Mouse (Mus musculus) common myeloid progenitor, adult 5-6 weeks (primary cell): ENCODE results near the gene Gm21974. TPM values are rescaled to one million over a fixed set of nuclear protein-coding genes. Genes with fewer than 3 reads are reported as not detected.
A peak's percentile ranks its signal among the peaks of the same experiment; 100 is the strongest.
"Not testable (repeated sequence)": the region's sequence is repeated elsewhere in the genome, so short reads cannot be mapped to it uniquely, and the experiment has no call there.

Experiments
- ATAC-seq: replicated peaks from 2 replicates; pipeline ENCODE4 v1.8.0; 2016; ENCODE audit warnings: low read depth, mild to moderate bottlenecking, moderate TSS enrichment, inconsistent platforms; ENCODE audit not compliant: poor library complexity, severe bottlenecking
- total RNA-seq: library from RNA; stranded (forward); fragments of 200-1000, 187-1606 nt; gene quantifications from 2 replicates; pipeline ENCODE4 v1.2.3, GENCODE M21; 2017

Gene Gm21974
- total RNA-seq, 1 experiment from 2014 or later, result not detected

- peak; percentile 35 for ATAC-seq
These were observed 24.0 kb upstream of the Gm21974 start for GRCm38 (mm10) chr7:127919290-127919689.

- ATAC-seq, result no peak
These were observed 22.9 kb upstream of the Gm21974 start for GRCm38 (mm10) chr7:127918203-127918602.

- ATAC-seq, result no peak
These were observed 20.0 kb upstream of the Gm21974 start for GRCm38 (mm10) chr7:127915293-127915692.

GRCm38 (mm10) chr7:127912938-127913337 is 17.7 kb upstream of the Gm21974 start:
- no peak for ATAC-seq

GRCm38 (mm10) chr7:127912190-127912871 is 17.1 kb upstream of the Gm21974 start, which contains the start of gene Kat8:
Gene Kat8, plus strand, starts transcription at chr7:127912516.
- ATAC-seq, result peak; percentile 99

GRCm38 (mm10) chr7:127908656-127909055 is 13.4 kb upstream of the Gm21974 start:
- no peak for ATAC-seq

GRCm38 (mm10) chr7:127907939-127908338 is 12.7 kb upstream of the Gm21974 start:
- ATAC-seq, result no peak

- ATAC-seq, result peak; percentile 89
These were observed 8.9 kb upstream of the Gm21974 start, which contains the start of gene Bckdk for GRCm38 (mm10) chr7:127903971-127904796. Gene Bckdk, plus strand, starts transcription at chr7:127904082.

- no peak for ATAC-seq
These were observed 6.5 kb upstream of the Gm21974 start for GRCm38 (mm10) chr7:127901772-127902171.

GRCm38 (mm10) chr7:127899997-127900396 is 4.7 kb upstream of the Gm21974 start:
- ATAC-seq, result no peak

- no peak for ATAC-seq
These were observed 3.1 kb upstream of the Gm21974 start for GRCm38 (mm10) chr7:127898179-127898956.

GRCm38 (mm10) chr7:127897542-127897941 is 2.3 kb upstream of the Gm21974 start:
- ATAC-seq, result no peak

- no peak for ATAC-seq
These were observed 1.1 kb upstream of the Gm21974 start for GRCm38 (mm10) chr7:127896384-127896783.

- ATAC-seq, result not testable (repeated sequence)
These were observed 637 bp upstream of the Gm21974 start for GRCm38 (mm10) chr7:127895891-127896290.

- ATAC-seq, result no peak
These were observed 774 bp downstream of the Gm21974 start for GRCm38 (mm10) chr7:127894480-127894879.

GRCm38 (mm10) chr7:127890798-127891197 is 4.5 kb downstream of the Gm21974 start, which contains the start of gene Prss53:
Gene Prss53, minus strand, starts transcription at chr7:127890970.
- ATAC-seq, result no peak

GRCm38 (mm10) chr7:127888821-127889220 is 6.4 kb downstream of the Gm21974 start:
- peak; percentile 55 for ATAC-seq

- ATAC-seq, result no peak
These were observed 7.5 kb downstream of the Gm21974 start for GRCm38 (mm10) chr7:127887781-127888180.

- no peak for ATAC-seq
These were observed 8.1 kb downstream of the Gm21974 start for GRCm38 (mm10) chr7:127887191-127887590.

GRCm38 (mm10) chr7:127886551-127886950 is 8.7 kb downstream of the Gm21974 start:
- no peak for ATAC-seq
